Comparison of ENCODE assay signal across 9 mouse cellular contexts in genomic region chrX:99003046-99003445, GRCm38 (mm10). TPM values are rescaled to one million over a fixed set of nuclear protein-coding genes. Genes with fewer than 3 reads are reported as not detected.
DNase-seq lines count a peak whose midpoint lies in the region; ATAC-seq and TF ChIP-seq lines count a peak whose summit lies in the region.
"Had no signal": no experiment of that assay in that cellular context is flagged by ENCODE, and none has a peak within 500 bp of the region (broad histone marks: within the 10 kb centered on the region; RNA-seq: fewer than 3 reads in every experiment).

Stard8 (plus strand) TSS chrX:99003248.

- H3K9me3 ChIP-seq in G1E (replicated peaks) = no peaks in the 10 kb centered on the region
- H3K9me3 ChIP-seq in heart, embryonic 10.5 days = no peaks in the 10 kb centered on the region
- no peaks in the 10 kb centered on the region for H3K9me3 ChIP-seq in limb, embryonic 11.5 days (ENCODE audit: control insufficient read depth, low read length)
- H3K9me3 ChIP-seq: megakaryocyte, embryonic 14.5 days had no signal

- H3K4me1 ChIP-seq in G1E (ENCODE audit: insufficient read depth, low read depth, low read length) = peaks cover 18% of the 10 kb centered on the region
- H3K4me1 ChIP-seq in heart, embryonic 10.5 days = peaks cover 13% of the 10 kb centered on the region
- no peaks in the 10 kb centered on the region for H3K4me1 ChIP-seq in limb, embryonic 11.5 days (ENCODE audit: control insufficient read depth, insufficient read depth, low read length)
- H3K4me1 ChIP-seq in cerebellum, adult 2 months (ENCODE audit: control insufficient read depth, insufficient read depth, low read length) = no peaks in the 10 kb centered on the region

- no peak within 1 kb of the TSS; the same call in 1 of the 2 replicates for H3K4me2 ChIP-seq in limb, embryonic 11.5 days (ENCODE audit: low read depth, severe bottlenecking)

- no peaks in the 10 kb centered on the region for H3K36me3 ChIP-seq in G1E (replicated peaks)
- H3K36me3 ChIP-seq in heart, embryonic 10.5 days = no peaks in the 10 kb centered on the region
- no peaks in the 10 kb centered on the region for H3K36me3 ChIP-seq in limb, embryonic 11.5 days (ENCODE audit: control insufficient read depth, insufficient read depth, low read length)

- no peak for TF ChIP-seq CTCF in G1E (IDR thresholded peaks at IDR 0.05; ENCODE audit: low read depth, low read length)
- no peak for TF ChIP-seq CTCF in cerebellum, adult 2 months (IDR thresholded peaks at IDR 0.05; ENCODE audit: borderline replicate concordance, insufficient read depth, low read depth, low read length)

- no peak within 1 kb of the TSS; the same call in 1 of the 2 replicates for H3K9ac ChIP-seq in limb, embryonic 11.5 days (ENCODE audit: low read length)

- no peaks in the 10 kb centered on the region for H3K27me3 ChIP-seq in G1E (ENCODE audit: insufficient read depth, low read length)
- peaks cover 18% of the 10 kb centered on the region; the same call in 1 of the 2 replicates for H3K27me3 ChIP-seq in heart, embryonic 10.5 days (ENCODE audit: insufficient read depth, poor library complexity, severe bottlenecking)
- peaks cover 3% of the 10 kb centered on the region; the same call in 1 of the 2 replicates for H3K27me3 ChIP-seq in limb, embryonic 11.5 days (ENCODE audit: control insufficient read depth, insufficient read depth, low read length)
- no peaks in the 10 kb centered on the region for H3K27me3 ChIP-seq in cerebellum, adult 2 months (ENCODE audit: control insufficient read depth, insufficient read depth, low read length)

- TF ChIP-seq POLR2A in cerebellum, adult 2 months (IDR thresholded peaks at IDR 0.05; ENCODE audit: borderline replicate concordance, insufficient read depth, low read length) = no peak

- 32% methylated on average over 9 of the region's 9 CpGs for WGBS in heart, embryonic 10.5 days
- WGBS in limb, embryonic 11.5 days = 46% methylated on average over 9 of the region's 9 CpGs
- WGBS in cerebellum, adult 2 months = 30% methylated on average over 9 of the region's 9 CpGs

- H3K4me3 ChIP-seq in G1E (ENCODE audit: low read depth, low read length) = no peak within 1 kb of the TSS
- peak within 1 kb of the TSS; percentile 35; the same call in 1 of the 2 replicates for H3K4me3 ChIP-seq in heart, embryonic 10.5 days
- no peak within 1 kb of the TSS for H3K4me3 ChIP-seq in limb, embryonic 11.5 days (ENCODE audit: low read depth, low read length)
- H3K4me3 ChIP-seq in cerebellum, adult 2 months (replicated peaks; ENCODE audit: insufficient read depth, low read depth, low read length) = no peak within 1 kb of the TSS

- no peak for DNase-seq in G1E (ENCODE audit: low spot score)
- DNase-seq in adrenal gland, adult 18-20 months (ENCODE audit: low spot score in 2 of 2) = peak in 1 of 2 experiments; percentile 29
- no peak for DNase-seq in heart, embryonic 10.5 days (ENCODE audit: low spot score)
- peak; percentile 25 for DNase-seq in limb, embryonic 11.5 days (ENCODE audit: low spot score)
- no peak for DNase-seq in cerebellum, adult 2 months
- no peak for DNase-seq in layer of hippocampus, adult 9-10 months (ENCODE audit: low spot score)
- no peak for DNase-seq in thymus, postnatal 14 days
- no peak for DNase-seq in natural killer cell, adult 2 months (ENCODE audit: low spot score in 2 of 2)

- H3K27ac ChIP-seq in heart, embryonic 10.5 days = peak within 1 kb of the TSS; percentile 71
- no peak within 1 kb of the TSS for H3K27ac ChIP-seq in limb, embryonic 11.5 days (replicated peaks; ENCODE audit: low read depth, low read length)
- no peak within 1 kb of the TSS for H3K27ac ChIP-seq in cerebellum, adult 2 months (ENCODE audit: insufficient read depth, low read length)

- ATAC-seq in G1E (ENCODE audit: extremely low read depth, insufficient number of reproducible peaks, low FRiP score, poor library complexity, severe bottlenecking) = no peak
- no peak for ATAC-seq in limb, embryonic 11.5 days (ENCODE audit: insufficient number of reproducible peaks, low FRiP score, low TSS enrichment, low read depth)

RNA-seq across cellular contexts. Expression of gene Stard8, which starts in this region (rescaled TPM):
- total RNA-seq in G1E (2014; fragmentation: Nextera tagmentation) (34.2 and 46.2 TPM in 2 replicates), G1E (2017) (56.4 and 58.0 TPM in 2 replicates)
- polyA plus RNA-seq in G1E (2012) = 64.2 and 149 TPM in 2 replicates
- 10 to 100 TPM; 26.4 to 28.4 TPM for total RNA-seq in adrenal gland, adult 18-20 months (2021)
- polyA plus RNA-seq in heart, embryonic 10.5 days (2016; fragmentation: Nextera tagmentation; extraction: Ambion mirVana) = 19.7 and 23.1 TPM in 2 replicates
- polyA plus RNA-seq in limb, embryonic 11.5 days (2014; fragmentation: Nextera tagmentation; extraction: Ambion mirVana) = 4.3 and 5.1 TPM in 2 replicates
- 9.0 and 11.4 TPM in 2 replicates for polyA plus RNA-seq in cerebellum, adult 2 months (2012; rRNA removed)
